Mouse (Mus musculus) midbrain, postnatal 0 days (tissue): ENCODE results near the gene Sdk2. TPM values are rescaled to one million over a fixed set of nuclear protein-coding genes. Genes with fewer than 3 reads are reported as not detected.

Experiments
- ATAC-seq: fragments of 200-750 bp; cut with Nextera tagmentation; 2 replicates; pipeline ENCODE4 v1.8.0; 2017; ENCODE audit warnings: moderate number of reproducible peaks, mild to moderate bottlenecking, moderate TSS enrichment, moderate library complexity; ENCODE audit not compliant: low FRiP score
- DNase-seq: peaks from one replicate; pipeline ENCODE4 v3.0.0-alpha.2; 2015; ENCODE audit warnings: low spot score
- H3K27ac ChIP-seq: fragments of 300-500 bp; sonication (generic); 2 replicates; pipeline ENCODE4 v1.5.1; 2014; ENCODE audit warnings: low read depth, mild to moderate bottlenecking, low read length, mixed read lengths
- H3K27me3 ChIP-seq: fragments of 300-500 bp; sonication (generic); 2 replicates; pipeline ENCODE4 v1.6.1; 2014; ENCODE audit warnings: low read length, control low read depth, mixed read lengths; ENCODE audit not compliant: insufficient read depth
- H3K36me3 ChIP-seq: fragments of 300-500 bp; sonication (generic); 2 replicates; pipeline ENCODE4 v1.6.1; 2014; ENCODE audit warnings: low read length, control low read depth, mixed read lengths; ENCODE audit not compliant: insufficient read depth
- H3K4me1 ChIP-seq: fragments of 300-500 bp; sonication (generic); 2 replicates; pipeline ENCODE4 v1.6.1; 2014; ENCODE audit warnings: mild to moderate bottlenecking, control low read depth, antibody characterized with exemption, low read length, mixed read lengths; ENCODE audit not compliant: insufficient read depth
- H3K4me2 ChIP-seq: fragments of 300-500 bp; sonication (generic); 2 replicates; pipeline ENCODE4 v1.6.1; 2014; ENCODE audit warnings: low read depth, mild to moderate bottlenecking, low read length, mixed read lengths; ENCODE audit not compliant: poor library complexity, severe bottlenecking
- H3K4me3 ChIP-seq: fragments of 300-500 bp; sonication (generic); 2 replicates; pipeline ENCODE4 v1.5.1; 2014; ENCODE audit warnings: low read depth, mild to moderate bottlenecking, low read length, moderate library complexity
- H3K9ac ChIP-seq: fragments of 300-500 bp; sonication (generic); replicated peaks from 2 replicates; pipeline ENCODE4 v1.6.1; 2014; ENCODE audit warnings: mild to moderate bottlenecking, low read length, moderate library complexity, mixed read lengths; ENCODE audit not compliant: poor library complexity, severe bottlenecking
- H3K9me3 ChIP-seq: fragments of 300-500 bp; sonication (generic); 2 replicates; pipeline ENCODE4 v1.6.1; 2016; ENCODE audit warnings: low read length, control low read depth
- CTCF ChIP-seq: IDR thresholded peaks from 2 replicates; pipeline ENCODE4 v1.5.1; 2016; ENCODE audit warnings: antibody characterized with exemption, mild to moderate bottlenecking
- WGBS: fragments of 180-500 bp; shearing (Covaris S2); extraction: QIAGEN DNeasy Blood & Tissue Kit; methylation state at CpG from one replicate; pipeline ENCODE4 v1.1.7; 2014; 5-methylcytosine and 5-hydroxymethylcytosine counted together
- polyA plus RNA-seq: library from polyadenylated mRNA; unstranded; fragments of >200 nt; fragmentation: Nextera tagmentation; extraction: Ambion mirVana; gene quantifications from 2 replicates; pipeline ENCODE4 v1.2.1, GENCODE M21; 2015
- total RNA-seq: library from RNA; depleted of rRNA; stranded (reverse); fragments of >200 nt; gene quantifications from 2 replicates; pipeline ENCODE4 v1.2.3, GENCODE M21; 2014

Gene Sdk2
- total and polyA plus RNA-seq, 2 experiments from 2014 or later = 2.5 to 26.1 TPM

DNA sequence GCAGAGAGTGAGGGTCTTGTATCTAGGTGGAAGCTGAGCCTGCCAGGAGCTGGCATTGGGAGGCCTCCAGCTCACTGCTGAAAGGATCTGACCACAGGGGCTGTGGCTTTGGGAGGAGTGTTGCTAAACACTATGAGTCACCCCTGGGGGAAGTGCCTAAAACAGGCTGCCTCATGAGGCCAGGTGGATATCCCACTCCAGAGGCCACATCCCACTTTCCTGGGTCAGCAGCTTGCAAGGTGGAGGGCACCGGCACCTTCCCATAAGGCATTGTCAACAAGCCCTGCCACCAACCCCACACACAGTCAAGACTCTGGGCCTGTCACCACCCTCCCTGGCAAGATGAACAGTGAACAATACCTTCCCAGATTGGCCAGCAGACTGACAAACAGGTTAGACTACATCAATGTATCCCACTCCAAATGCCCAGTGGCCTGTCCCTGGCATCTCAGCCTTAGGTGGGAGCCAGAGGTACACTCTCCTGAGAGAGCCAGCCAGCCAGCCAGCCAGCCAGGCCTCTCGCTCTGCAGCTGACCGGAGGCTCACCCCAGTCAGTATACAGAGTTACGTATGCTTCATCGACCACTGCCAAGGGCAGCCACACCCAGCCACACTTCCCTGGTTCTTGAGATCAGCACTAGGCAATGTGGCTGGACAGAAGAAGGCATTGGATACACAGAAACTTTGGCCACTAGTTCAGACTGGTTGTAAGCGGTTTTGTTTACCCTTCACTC is 333.0 kb downstream of the Sdk2 start:
- no peak for ATAC-seq
- DNase-seq = no peak
- H3K9ac ChIP-seq = no peak overlapping the region
- H3K4me1 ChIP-seq = no peaks in the 10 kb centered on the region
- no peak overlapping the region for H3K27ac ChIP-seq
- WGBS = 59% methylated on average over 6 of the region's 6 CpGs
- TF ChIP-seq CTCF = no peak
- H3K27me3 ChIP-seq = no peaks in the 10 kb centered on the region
- H3K36me3 ChIP-seq = peaks cover 7% of the 10 kb centered on the region
- H3K9me3 ChIP-seq = no peaks in the 10 kb centered on the region
- H3K4me3 ChIP-seq = no peak overlapping the region
- H3K4me2 ChIP-seq = no peak overlapping the region

GRCm38 (mm10) chr11:113731945-113732612 is 334.8 kb downstream of the Sdk2 start:
- 95% methylated on average over 10 of the region's 10 CpGs for WGBS
- no peaks in the 10 kb centered on the region for H3K4me1 ChIP-seq
- H3K9ac ChIP-seq = no peak overlapping the region
- peak; percentile 15 for TF ChIP-seq CTCF
- no peak for DNase-seq
- no peak overlapping the region for H3K27ac ChIP-seq
- no peak overlapping the region for H3K4me2 ChIP-seq
- H3K27me3 ChIP-seq = no peaks in the 10 kb centered on the region
- H3K9me3 ChIP-seq = no peaks in the 10 kb centered on the region
- H3K36me3 ChIP-seq = peaks cover 22% of the 10 kb centered on the region
- no peak for ATAC-seq
- no peak overlapping the region for H3K4me3 ChIP-seq

- no peaks in the 10 kb centered on the region for H3K4me1 ChIP-seq
- H3K36me3 ChIP-seq = peaks cover 31% of the 10 kb centered on the region
- H3K27me3 ChIP-seq = no peaks in the 10 kb centered on the region
- no peak overlapping the region for H3K27ac ChIP-seq
- TF ChIP-seq CTCF = no peak
- no peak overlapping the region for H3K9ac ChIP-seq
- ATAC-seq = no peak
- WGBS = 79% methylated on average over 3 of the region's 3 CpGs
- H3K9me3 ChIP-seq = no peaks in the 10 kb centered on the region
- no peak overlapping the region for H3K4me2 ChIP-seq
- DNase-seq = no peak
- no peak overlapping the region for H3K4me3 ChIP-seq
These were observed 336.0 kb downstream of the Sdk2 start for GRCm38 (mm10) chr11:113730879-113731278.

- H3K36me3 ChIP-seq = peaks cover 31% of the 10 kb centered on the region
- no peaks in the 10 kb centered on the region for H3K9me3 ChIP-seq
- ATAC-seq (no peak), DNase-seq (no peak)
- no peaks in the 10 kb centered on the region for H3K27me3 ChIP-seq
- no peak overlapping the region for H3K4me2 ChIP-seq
- 63% methylated on average over 8 of the region's 8 CpGs for WGBS
- no peak overlapping the region for H3K9ac ChIP-seq
- no peak overlapping the region for H3K4me3 ChIP-seq
- no peaks in the 10 kb centered on the region for H3K4me1 ChIP-seq
- H3K27ac ChIP-seq = no peak overlapping the region
- TF ChIP-seq CTCF = no peak
These were observed 336.9 kb downstream of the Sdk2 start for GRCm38 (mm10) chr11:113729917-113730316.

- H3K4me1 ChIP-seq = no peaks in the 10 kb centered on the region
- peaks cover 31% of the 10 kb centered on the region for H3K36me3 ChIP-seq
- no peak overlapping the region for H3K27ac ChIP-seq
- DNase-seq = no peak
- no peaks in the 10 kb centered on the region for H3K27me3 ChIP-seq
- no peaks in the 10 kb centered on the region for H3K9me3 ChIP-seq
- H3K9ac ChIP-seq = no peak overlapping the region
- WGBS = 78% methylated on average over 21 of the region's 21 CpGs
- no peak for TF ChIP-seq CTCF
- no peak overlapping the region for H3K4me3 ChIP-seq
- no peak overlapping the region for H3K4me2 ChIP-seq
- no peak for ATAC-seq
These were observed 337.6 kb downstream of the Sdk2 start for GRCm38 (mm10) chr11:113729239-113729638.

GRCm38 (mm10) chr11:113727992-113728391 is 338.9 kb downstream of the Sdk2 start:
- DNase-seq = no peak
- 76% methylated on average over 6 of the region's 6 CpGs for WGBS
- no peaks in the 10 kb centered on the region for H3K27me3 ChIP-seq
- H3K36me3 ChIP-seq = peaks cover 31% of the 10 kb centered on the region
- H3K4me1 ChIP-seq = no peaks in the 10 kb centered on the region
- ATAC-seq = no peak
- H3K9me3 ChIP-seq = no peaks in the 10 kb centered on the region
- H3K9ac ChIP-seq = no peak overlapping the region
- TF ChIP-seq CTCF = no peak
- H3K4me2 ChIP-seq = no peak overlapping the region
- H3K27ac ChIP-seq = no peak overlapping the region; the same call in 1 of the 2 replicates
- no peak overlapping the region for H3K4me3 ChIP-seq
